Mouse (Mus musculus): ENCODE measurements around the gene Cdk17.
A peak's percentile ranks its signal among the peaks of the same experiment; 100 is the strongest.
"Not testable (repeated sequence)": the region's sequence is repeated elsewhere in the genome, so short reads cannot be mapped to it uniquely, and the experiment has no call there.

The Cdk17 gene

DNA sequence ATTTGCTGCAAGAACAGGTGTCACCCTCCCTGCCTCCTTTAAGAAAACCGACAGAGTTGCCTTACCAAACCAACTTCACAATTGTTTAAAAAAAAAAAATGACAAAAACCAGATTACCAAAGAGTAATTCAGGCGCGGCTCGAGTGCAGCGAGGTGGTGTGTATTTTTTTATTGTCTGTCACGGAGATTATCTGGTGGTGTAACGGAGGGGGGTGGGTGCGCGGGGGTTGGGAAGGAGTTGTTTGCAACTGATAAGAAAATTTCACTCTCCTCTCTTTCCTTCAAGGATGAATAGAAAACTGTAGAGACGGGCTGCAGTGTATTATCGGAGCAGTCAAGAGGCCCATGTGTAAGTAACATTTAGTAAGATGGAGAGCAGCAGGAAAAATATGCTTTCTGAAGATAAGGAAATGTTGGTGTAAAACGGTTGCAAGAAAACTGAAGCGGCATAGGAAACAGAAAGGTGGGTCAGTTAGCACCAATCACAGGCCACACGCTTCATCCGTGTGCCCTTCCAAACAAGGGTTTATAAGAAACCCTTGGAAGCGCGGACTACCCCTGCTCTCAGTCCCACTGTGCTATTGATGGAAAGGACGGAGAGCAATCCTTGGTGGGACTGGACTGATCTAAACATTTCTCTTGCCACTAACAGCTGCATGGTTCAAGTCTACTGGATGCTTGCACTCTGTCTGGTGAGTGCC, 17.2 kb upstream of the Cdk17 start:
- DNase-seq (ENCODE audit: low read depth) = peak; percentile 99

DNA sequence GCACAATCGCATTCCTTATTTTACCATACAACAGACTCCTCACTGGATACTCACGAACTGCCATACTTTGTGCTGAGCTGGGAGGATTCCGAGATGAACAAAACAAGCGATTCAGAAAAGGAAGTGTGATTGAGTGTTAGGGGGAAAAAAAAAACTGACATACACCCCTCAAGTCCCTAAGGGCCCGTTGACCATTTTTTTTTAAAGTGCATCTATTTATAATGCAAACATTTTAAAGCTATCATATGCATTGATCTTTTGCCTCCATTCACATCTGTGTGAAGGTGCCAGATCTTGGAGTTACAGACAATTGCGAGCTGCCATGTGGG, 16.7 kb upstream of the Cdk17 start:
- no peak for DNase-seq (ENCODE audit: low read depth)

DNA sequence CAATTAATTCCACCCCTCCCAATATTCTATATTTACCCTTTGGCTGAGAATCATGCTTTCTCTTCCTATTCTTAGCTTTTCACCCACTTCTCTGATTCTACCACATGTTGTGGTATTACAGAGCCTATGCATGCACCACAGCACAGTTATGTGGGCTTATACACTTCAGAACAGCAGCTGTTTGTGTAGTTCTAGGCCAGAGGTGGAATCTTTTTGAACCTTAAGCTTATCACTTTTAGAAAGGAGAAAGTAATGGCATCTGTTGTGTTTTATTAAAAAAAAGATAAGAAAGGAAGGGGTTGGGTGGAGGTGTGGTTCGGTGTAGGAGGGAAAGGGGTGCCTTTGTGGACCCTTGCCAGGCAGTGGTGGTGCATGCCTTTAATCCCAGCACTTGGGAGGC, 16.1 kb upstream of the Cdk17 start:
- DNase-seq (ENCODE audit: low read depth) = peak; percentile 81

DNA sequence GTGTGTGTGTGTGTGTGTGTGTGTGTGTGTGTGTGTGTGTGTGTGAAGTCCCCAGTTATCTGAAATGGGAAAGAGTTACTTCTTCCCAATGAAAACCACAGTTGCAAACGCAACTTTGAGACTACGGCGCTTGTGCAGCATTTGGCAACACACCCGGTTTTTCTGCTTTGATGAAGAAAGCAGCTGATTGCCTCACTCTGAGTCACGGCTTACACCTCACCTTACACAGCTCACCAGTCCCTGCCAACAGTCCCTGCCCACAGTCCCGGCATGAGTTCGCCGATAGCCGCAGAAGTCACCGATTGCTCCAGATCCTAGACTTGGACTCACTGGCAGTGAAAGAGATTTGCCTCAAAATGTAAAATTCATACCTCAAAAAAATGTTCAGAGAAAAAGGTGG, 15.6 kb upstream of the Cdk17 start:
- peak; percentile 99 for DNase-seq (ENCODE audit: low read depth)

DNA sequence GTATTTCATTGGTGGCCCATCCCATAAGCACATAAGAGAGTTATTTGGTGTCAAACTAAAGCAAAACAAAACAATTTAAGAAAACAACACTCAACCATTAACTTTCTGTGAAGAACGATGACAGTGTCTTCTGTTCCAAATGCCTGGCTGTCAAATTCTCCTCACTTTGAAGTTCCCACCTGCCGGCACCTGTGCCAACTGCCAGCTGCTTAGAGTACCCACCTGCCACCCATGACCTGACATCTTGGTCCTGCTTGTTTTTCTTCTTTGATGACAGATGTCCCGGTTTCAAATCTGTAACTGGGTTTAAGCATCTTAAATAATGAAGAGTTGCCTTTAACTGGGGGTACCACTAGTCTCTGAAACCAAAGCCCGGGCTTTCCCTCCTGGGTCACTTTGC, 14.1 kb upstream of the Cdk17 start:
- no peak for DNase-seq (ENCODE audit: low read depth)

DNA sequence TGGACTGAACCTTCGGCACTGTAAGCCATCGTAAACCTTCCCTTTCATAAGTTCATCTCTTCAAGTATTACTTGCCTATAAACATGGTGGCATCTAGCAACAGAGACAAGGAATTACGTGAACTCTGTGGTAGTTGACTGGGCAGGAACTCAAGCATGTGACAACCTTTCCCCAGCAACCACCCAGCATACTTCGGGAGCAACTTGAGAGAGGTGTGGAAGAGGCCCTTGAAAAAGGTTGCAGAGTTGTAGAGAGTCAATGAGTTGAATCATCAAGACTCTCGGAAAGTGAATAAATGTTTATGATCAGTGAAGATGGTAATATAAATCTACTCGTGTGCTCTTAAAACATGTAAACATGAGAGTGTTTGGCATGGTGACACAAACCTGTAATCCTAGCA, 13.0 kb upstream of the Cdk17 start:
- DNase-seq (ENCODE audit: low read depth) = no peak

DNA sequence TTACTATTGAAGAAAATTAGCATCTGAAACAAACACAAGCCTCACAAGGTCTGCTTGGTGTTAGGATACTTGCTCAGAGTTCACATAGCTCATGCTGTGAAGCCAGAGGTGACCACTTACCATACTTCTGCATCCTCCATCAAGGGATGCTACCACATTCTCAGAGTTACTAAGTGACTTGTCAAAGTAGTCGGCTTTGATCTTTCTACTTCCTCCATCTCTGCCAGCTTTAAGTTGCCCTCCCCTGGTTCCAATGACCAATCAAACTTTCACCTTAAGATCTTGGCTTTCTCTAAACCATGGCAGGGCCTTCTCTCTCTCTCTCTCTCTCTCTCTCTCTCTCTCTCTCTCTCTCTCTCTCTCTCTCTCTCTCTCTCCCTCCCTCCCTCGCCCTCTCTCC, 11.1 kb upstream of the Cdk17 start:
- DNase-seq (ENCODE audit: low read depth) = no peak

DNA sequence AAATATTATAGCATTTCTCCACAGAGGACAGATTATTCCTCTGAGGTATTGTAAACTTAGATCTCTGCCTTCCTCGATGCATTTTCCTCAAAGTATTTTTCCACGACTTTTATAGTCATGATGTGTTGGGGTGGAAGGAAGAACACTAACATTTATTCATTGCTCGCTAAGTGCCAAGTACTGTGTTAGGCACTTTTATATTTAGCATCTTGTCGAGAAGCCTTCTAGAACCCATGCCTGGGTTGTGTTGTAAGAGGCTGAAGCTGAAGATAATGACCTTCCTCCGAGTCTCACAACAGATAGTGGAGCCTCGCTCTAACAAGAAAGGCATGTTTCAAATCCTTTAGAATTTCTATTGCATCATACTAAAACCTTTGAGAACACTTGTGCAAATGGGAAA, 8.9 kb upstream of the Cdk17 start:
- DNase-seq (ENCODE audit: low read depth) = no peak

DNA sequence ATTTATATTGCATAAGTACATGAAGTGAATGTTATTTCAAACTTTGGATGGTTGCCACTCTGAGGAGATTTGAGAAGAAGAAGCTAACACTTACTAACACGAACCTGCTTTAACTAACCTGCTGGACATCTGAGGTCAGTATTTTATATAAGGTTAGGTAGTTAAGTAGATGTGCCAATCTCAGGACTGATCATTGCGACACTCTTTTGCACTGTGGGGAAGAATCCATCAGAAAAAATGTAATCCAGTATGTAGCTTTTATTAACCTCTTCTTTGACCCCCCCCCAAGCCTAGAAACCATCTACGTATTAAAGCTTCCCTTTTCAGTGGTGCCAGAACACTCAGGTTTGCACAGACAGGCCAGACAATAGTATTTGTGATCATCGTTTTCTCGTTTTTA, 8.0 kb upstream of the Cdk17 start:
- DNase-seq (ENCODE audit: low read depth) = no peak

DNA sequence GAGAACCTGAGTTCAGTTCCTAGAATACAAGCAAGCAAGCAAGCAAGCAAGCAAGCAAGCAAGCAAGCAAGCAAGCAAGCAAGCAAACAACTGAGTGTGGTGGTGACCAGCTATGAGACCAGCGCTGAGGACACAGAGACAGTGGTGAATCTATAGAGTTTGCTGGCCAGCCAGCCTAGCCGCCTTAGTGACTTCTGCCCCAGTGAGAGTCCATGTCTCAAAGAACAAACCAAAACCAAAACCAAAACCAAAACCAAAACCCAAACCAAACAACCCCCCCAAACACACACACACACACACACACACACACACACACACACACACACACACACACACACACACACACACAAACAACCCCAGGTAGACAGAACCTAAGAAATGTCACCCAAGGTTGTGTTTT, 7.3 kb upstream of the Cdk17 start:
- not testable (repeated sequence) for DNase-seq (ENCODE audit: low read depth)

DNA sequence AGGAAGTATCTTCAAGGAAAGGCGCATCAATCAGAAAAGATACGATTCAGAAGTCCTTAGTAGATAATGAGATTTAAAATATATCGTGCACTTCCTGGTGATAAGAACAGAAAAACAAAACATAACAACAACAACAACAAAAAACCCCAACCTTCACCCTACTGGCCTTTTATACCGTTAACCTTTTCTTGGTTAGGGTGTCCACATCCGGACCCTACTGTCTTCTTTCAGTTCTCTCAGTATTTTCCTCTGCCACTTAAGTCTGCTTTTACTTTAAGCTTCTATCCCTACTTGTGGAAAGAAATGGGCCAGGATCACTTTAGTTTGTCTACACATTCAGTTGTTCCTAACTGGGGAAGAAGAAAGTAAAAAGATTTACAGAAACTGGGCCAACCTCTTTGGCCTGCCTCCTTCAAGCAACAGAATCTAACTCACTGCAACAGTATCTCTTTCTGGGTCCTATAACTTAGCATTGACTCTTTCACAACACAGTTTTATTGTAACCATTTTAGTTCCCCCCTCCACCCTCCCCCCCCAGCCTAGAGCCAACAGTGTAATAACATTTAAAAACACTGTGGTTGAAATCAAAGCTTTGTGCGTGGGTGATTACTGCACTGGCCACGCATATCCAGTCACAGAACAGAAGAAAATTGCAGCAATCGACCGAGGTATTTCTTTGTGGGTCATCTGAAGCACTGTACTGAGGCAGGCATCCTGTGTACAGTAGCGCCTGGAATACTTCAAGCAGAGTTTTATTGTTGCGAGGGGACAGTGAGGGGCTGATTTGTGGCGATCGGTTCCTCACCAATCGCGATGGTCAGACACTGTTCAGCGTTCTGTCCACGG, 801 bp upstream of the Cdk17 start:
- no peak for DNase-seq (ENCODE audit: low read depth)

DNA sequence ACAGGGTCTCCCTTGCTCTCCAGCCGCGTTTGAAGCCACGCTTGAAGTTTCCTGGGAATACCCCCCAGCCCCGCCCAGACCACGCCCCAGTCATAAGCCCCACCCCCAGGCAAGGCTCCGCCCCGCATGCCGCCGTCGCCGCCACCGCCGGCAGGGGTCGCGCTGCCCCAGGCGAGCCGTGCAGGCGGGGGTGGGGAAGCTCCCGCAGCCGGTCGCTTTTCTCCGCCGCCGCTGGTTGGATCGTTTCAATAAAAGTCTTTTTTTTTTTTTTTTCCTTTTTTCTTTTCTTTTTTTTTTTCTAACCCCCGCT, 223 bp upstream of the Cdk17 start:
- peak; percentile 89 for DNase-seq (ENCODE audit: low read depth)

DNA sequence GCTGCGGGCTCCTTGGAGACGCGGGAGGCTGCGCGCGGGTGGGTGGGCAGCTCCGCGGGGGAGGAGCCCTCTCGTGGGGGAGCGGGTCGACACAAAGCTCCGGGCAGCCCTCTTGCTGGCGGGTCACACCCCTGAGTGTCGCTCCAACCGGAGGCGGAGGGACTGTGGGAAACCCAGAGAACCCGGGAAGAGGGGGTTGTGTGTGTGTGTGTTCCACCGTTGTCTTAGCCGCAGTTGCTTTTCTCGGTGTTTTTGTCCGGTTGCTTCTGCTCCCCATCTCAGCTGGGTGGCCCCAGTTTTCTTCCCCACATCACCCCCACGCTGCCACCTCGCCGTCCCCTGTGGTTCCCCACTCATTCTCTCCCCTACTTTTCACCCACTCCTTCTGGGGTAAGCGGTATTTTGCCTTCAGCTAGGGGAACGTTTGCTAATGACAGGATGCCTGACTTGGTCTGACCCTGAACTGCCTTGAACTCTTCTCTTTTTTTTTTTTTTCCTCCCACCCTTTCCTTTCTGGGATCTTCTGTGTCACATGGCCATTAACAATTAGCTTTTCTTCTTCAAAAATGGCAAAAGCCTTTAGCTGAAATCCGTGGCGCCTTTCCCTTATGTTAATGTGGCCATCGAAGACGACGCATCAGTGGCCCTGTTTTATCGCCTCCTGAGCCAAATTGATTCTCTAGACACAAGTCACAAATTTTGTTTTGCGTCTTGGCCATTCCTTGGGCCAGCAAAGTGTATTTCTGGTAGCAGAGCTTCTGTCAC, 1.0 kb downstream of the Cdk17 start:
- DNase-seq (ENCODE audit: low read depth) = peak; percentile 81

DNA sequence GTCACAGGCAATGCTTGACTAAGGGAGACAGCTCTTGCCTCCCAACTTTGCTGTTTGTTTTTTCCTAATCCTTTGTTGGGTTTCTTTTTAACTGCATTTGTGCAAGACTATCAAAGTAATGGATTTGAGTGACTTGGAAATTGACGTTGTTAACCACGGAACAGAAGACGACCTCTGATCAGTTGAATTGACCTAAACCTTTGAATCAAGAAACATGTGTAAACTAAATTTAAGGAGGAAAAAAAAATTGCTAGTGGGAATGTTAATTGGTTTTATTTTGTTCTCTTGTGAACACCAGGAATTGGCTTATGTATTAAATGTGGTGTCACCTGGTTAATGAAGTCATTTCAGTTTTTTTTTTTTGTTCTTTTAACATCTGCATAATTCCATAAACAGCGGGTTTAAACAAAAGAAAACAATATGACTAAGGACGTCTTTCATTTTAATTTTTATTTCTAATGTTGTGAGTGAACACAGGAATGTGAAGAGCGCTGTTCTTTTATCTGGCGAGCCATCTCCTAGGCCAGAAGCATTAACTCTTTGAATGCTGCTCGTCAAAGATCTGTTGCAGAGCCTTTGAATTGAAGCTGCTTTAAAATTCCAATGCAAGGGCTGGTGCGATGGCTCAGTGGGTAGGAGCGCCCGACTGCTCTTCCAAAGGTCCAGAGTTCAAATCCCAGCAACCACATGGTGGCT, 1.7 kb downstream of the Cdk17 start:
- DNase-seq (ENCODE audit: low read depth) = peak; percentile 70

DNA sequence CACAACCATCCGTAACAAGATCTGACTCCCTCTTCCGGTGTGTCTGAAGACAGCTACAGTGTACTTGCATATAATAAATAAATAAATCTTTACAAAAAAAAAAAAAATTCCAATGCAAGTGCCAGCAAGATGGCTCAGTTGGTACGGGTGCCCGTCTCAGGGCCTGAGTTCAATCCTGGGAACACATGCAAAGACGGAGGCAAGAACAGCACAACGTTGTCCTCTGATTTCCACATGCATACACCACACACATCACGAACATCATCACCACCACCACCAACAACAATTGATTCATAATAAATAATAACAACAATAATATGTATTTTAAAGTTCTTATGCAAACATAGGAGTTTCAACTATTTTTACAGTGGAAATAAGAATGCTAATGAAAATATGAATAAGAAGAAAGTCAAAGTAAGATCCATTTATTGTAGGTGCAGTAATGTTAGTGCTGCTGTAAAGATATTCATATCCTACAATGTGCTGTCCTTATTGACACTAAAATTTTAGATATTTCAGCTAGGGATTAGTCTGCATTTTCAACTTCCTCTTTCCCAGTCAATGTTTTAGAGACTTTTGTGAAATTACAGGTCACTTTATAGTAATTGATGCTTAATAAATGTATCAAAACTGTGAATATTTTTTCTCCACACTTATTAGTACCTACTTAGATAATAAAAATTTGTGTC, 2.4 kb downstream of the Cdk17 start:
- DNase-seq (ENCODE audit: low read depth) = peak; percentile 70

DNA sequence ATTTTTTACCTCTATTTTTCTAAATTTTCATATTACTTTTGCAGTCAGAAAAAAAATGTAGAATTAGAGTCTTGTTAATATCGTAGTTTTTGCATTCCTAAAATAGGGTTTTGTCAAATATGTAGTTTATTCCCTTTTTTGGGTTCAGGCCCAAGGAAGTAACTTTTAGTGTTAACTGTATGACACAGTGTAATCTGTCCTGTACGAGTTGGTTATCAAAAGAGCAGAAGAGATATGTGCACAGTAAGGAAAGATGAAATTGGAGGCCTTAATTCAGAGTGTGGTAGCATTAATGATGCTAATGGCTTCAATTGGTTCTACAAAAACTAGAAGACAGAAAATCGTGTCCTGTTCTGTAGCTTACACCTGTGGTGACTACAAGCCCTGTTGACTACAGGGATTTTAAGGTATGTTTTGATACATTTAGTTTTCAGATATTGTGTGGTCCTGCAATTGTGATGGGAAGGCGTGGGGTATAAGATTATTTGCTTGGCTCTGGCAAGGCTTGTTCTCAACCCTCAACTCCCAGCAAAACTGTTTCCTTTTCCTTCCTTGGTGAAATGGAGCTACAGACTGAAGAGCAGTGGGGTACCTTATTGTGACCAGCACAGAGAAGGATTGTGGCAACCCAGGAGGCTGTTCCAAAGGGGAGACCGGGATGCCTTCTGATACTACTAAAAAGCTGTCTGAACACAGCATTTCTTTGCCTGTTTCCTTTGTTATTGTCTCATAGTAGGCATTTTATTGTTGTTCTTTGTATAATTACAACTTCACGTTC, 3.2 kb downstream of the Cdk17 start:
- peak; percentile 43 for DNase-seq (ENCODE audit: low read depth)

DNA sequence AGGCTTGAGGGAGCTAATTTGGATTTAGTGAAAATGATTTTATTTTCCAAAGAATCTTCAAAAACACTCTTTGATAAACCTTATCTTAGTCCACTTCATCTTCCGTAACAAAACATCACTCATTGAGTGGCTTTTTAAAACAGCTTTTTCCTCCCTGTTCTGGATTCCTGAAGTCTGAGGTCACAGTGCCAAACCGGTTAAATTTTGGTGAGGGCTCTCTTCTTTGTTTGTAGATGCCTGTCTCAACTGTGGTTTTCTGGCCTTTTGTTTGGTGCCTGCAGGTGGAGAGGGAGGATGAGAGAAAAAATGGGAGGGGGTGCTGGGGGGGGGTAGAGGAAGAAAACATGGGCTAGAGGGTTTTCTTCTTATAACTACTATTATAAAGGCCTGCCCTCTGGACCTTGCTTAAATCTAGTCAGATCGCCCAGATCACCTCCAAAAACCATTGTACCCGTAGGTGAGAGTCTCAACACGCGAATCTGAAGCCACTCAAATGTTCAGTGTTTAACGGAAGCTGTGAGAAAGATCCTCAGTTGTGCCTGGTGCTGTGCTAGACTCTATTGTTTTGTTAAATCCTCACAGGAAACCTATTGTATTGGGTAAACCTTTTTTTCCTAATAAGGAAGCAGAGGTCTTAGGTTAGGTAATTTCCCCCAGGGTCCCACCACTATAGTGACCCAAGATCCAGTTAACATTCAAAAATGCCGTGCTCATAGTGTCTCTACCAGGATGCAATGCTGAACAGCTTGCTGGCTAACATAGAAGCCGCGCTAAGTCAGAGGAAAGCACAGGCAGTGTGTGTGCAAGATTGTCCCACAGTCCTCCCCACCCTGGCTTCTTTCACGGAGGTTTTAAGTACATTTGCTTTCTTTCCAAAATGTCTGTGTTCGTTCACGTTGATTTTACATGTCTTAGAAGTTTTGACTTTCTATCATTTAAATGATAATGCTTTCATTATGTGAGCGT, 5.0 kb downstream of the Cdk17 start:
- peak; percentile 81 for DNase-seq (ENCODE audit: low read depth)

DNA sequence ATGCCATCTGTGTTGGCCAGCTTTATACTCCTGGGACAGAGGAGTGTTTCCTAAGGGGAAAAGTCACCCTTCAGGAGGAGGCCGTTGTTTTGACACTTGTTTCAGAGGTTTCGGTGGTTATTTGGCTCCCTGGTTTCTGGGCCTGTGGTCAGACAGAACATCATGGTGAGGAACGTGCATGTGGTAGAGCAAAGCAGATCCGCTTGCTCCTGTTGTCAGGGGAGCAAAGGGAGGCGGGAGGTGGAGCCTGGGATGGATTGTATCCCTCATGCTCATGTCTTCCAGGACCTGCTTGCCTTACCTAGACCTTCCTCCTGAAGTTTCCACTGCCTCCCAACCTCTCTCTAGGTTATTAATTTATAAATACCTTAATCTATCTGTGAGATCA, 5.7 kb downstream of the Cdk17 start:
- DNase-seq (ENCODE audit: low read depth) = peak; percentile 77

DNA sequence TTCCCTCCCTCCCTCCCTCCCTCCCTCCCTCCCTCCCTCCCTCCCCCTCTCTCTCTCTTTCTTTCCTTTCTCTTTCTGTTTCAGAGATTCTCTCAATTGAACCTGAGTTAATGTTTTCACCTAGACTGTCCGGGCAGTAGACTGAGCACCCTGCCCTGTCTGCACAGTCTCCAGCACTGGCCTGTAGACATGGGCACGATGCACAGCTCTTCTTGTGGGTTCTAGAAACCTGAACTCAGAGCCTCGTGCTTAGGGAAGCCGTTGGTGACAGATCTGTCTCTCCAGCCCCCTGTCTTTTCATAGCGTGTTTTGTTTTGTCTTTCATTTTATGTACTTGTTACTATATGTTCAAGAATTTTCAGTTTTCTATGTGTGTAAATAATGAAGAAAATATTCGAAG, 6.6 kb downstream of the Cdk17 start:
- no peak for DNase-seq (ENCODE audit: low read depth)

DNA sequence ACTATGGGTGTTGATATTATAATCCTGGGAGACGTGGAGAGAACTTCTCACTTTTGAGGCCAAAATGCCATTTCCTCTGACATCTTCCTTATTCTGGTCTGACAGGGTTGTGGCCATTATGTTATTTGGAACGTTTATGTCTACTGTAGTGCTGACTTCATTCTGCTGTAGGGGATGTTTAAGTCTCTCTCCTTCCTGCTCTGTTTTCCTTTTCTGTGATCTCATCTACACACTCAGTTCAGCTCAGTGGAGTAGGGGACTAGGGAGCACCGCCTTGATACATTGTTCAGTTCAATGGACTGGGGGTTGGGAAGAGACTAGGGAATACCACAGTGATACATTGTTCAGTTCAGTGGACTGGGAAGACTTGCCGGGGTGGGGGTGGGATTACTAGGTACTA, 7.4 kb downstream of the Cdk17 start:
- peak; percentile 49 for DNase-seq (ENCODE audit: low read depth)

Measured in 416B (cell line).